Mouse (Mus musculus): ENCODE results near the gene Tspan12. TPM values are rescaled to one million over a fixed set of nuclear protein-coding genes. Genes with fewer than 3 reads are reported as not detected.

Tspan12 gene
- total RNA-seq, 1 experiment = 2.5 TPM

DNA sequence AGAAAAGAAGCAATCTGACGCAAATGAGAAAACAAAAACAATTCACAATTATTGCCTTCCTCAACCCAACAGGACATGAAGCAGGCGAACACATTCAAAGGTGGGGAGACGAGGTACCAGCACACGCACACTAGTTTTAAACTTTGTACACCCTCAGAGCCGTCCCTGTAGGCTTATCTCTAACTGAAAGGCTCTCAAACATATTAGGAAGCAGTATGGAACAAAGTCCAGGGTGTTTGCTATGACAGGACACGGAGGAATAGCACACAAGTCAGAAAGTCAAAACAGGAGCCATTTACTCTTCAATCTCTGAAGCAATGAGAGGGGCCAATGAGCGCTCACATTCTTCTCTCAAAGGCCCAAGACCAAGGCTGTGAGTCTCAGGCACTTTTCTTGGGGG lies 24.3 kb downstream of the Tspan12 start:
- Histone ChIP-seq H3K9me3 (ENCODE audit: control insufficient read depth, insufficient read depth, low read depth, low read length) (no peaks in the 10 kb centered on the region), H3K36me3 (ENCODE audit: control insufficient read depth, insufficient read depth, low read length, poor library complexity, severe bottlenecking) (no peaks in the 10 kb centered on the region), H3K9ac (ENCODE audit: insufficient read depth, low read depth, low read length, poor library complexity, severe bottlenecking) (no peak overlapping the region), H3K4me3 (ENCODE audit: insufficient read depth in 1 of 2, low read depth in 1 of 2, low read length in 2 of 2, poor library complexity in 1 of 2, severe bottlenecking in 1 of 2) (no peak overlapping the region), H3K27ac (ENCODE audit: insufficient read depth, low read depth, low read length, poor library complexity, severe bottlenecking) (no peak overlapping the region), H3K4me1 (ENCODE audit: control insufficient read depth in 2 of 2, insufficient read depth in 2 of 2, low read length in 2 of 2, poor library complexity in 1 of 2) (no peaks in the 10 kb centered on the region)
- TF ChIP-seq MAFK (IDR thresholded peaks at IDR 0.05; ENCODE audit: insufficient read depth, low read depth, low read length) = no peak
- TF ChIP-seq CHD2 (IDR thresholded peaks at IDR 0.05; ENCODE audit: low read depth, low read length) = no peak
- no peak for TF ChIP-seq HCFC1 (IDR thresholded peaks at IDR 0.05; ENCODE audit: borderline replicate concordance, insufficient read depth, low read length)
- TF ChIP-seq ZNF384 (IDR thresholded peaks at IDR 0.05; ENCODE audit: low read depth, low read length) = no peak
- no peak for TF ChIP-seq ZC3H11A (IDR thresholded peaks at IDR 0.05; ENCODE audit: borderline replicate concordance, low read depth, low read length)
- in situ Hi-C loops (cut with MboI; ENCODE audit: low sequenced_read_pairs in 2 of 2, unreplicated experiment in 2 of 2) = no loop called here
- DNase-seq (ENCODE audit: low read depth, low spot score) = no peak

DNA sequence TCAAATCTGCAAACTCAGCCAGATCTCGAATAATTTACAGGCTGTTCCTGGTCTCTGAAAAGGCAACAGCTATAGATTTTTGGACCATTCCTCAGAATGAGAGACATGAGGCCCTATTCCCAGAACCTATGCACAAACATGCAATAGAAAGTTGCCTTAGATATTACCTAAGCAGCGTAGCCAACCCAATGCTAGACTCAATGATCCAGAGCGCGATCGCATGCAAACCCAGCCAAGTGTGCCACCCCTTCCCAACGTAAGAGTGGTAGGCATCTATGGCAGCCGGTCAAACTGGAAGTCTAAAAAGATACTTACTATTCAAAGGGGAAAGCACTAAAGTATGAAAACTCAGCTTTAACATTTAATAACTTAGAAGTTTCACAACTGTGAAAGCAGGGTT lies 28.6 kb downstream of the Tspan12 start:
- no peaks in the 10 kb centered on the region for H3K36me3 ChIP-seq (ENCODE audit: control insufficient read depth, insufficient read depth, low read length, poor library complexity, severe bottlenecking)
- in situ Hi-C loops (cut with MboI; ENCODE audit: low sequenced_read_pairs in 2 of 2, unreplicated experiment in 2 of 2) = no loop called here
- H3K9ac ChIP-seq (ENCODE audit: insufficient read depth, low read depth, low read length, poor library complexity, severe bottlenecking) = no peak overlapping the region
- no peaks in the 10 kb centered on the region for H3K9me3 ChIP-seq (ENCODE audit: control insufficient read depth, insufficient read depth, low read depth, low read length)
- no peak overlapping the region for H3K27ac ChIP-seq (ENCODE audit: insufficient read depth, low read depth, low read length, poor library complexity, severe bottlenecking)
- TF ChIP-seq MAFK (IDR thresholded peaks at IDR 0.05; ENCODE audit: insufficient read depth, low read depth, low read length) = no peak
- no peak for TF ChIP-seq ZNF384 (IDR thresholded peaks at IDR 0.05; ENCODE audit: low read depth, low read length)
- TF ChIP-seq ZC3H11A (IDR thresholded peaks at IDR 0.05; ENCODE audit: borderline replicate concordance, low read depth, low read length) = no peak
- no peak for TF ChIP-seq CHD2 (IDR thresholded peaks at IDR 0.05; ENCODE audit: low read depth, low read length)
- no peak for TF ChIP-seq HCFC1 (IDR thresholded peaks at IDR 0.05; ENCODE audit: borderline replicate concordance, insufficient read depth, low read length)
- no peak overlapping the region for H3K4me3 ChIP-seq (ENCODE audit: insufficient read depth in 1 of 2, low read depth in 1 of 2, low read length in 2 of 2, poor library complexity in 1 of 2, severe bottlenecking in 1 of 2)
- no peak for DNase-seq (ENCODE audit: low read depth, low spot score)
- no peaks in the 10 kb centered on the region for H3K4me1 ChIP-seq (ENCODE audit: control insufficient read depth in 2 of 2, insufficient read depth in 2 of 2, low read length in 2 of 2, poor library complexity in 1 of 2)

DNA sequence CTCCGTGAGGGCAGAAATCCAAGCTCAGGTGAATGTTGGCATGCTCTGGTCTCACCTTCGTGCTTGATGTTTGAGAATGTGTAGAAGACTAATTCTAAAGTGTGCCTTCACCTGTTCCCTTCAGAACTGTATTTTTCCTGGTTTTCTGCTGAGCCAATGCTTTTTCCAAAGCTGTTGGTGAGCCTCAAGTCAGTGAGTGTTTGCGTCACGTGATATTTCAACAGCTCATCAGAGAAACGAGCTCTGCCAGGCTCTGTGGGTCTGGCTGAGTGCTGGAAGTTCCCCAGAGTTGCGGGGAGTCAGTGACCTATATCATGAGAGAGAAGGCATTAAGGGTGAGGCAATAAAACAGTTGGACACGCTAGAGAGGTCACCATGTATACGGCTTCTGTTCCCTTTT lies 29.0 kb downstream of the Tspan12 start:
- in situ Hi-C loops (cut with MboI; ENCODE audit: low sequenced_read_pairs in 2 of 2, unreplicated experiment in 2 of 2) = no loop called here
- H3K4me3 ChIP-seq (ENCODE audit: insufficient read depth in 1 of 2, low read depth in 1 of 2, low read length in 2 of 2, poor library complexity in 1 of 2, severe bottlenecking in 1 of 2) = no peak overlapping the region
- H3K27ac ChIP-seq (ENCODE audit: insufficient read depth, low read depth, low read length, poor library complexity, severe bottlenecking) = no peak overlapping the region
- H3K4me1 ChIP-seq (ENCODE audit: control insufficient read depth in 2 of 2, insufficient read depth in 2 of 2, low read length in 2 of 2, poor library complexity in 1 of 2) = no peaks in the 10 kb centered on the region
- H3K9ac ChIP-seq (ENCODE audit: insufficient read depth, low read depth, low read length, poor library complexity, severe bottlenecking) = no peak overlapping the region
- DNase-seq (ENCODE audit: low read depth, low spot score) = no peak
- H3K9me3 ChIP-seq (ENCODE audit: control insufficient read depth, insufficient read depth, low read depth, low read length) = no peaks in the 10 kb centered on the region
- TF ChIP-seq ZNF384 (IDR thresholded peaks at IDR 0.05; ENCODE audit: low read depth, low read length) (no peak), HCFC1 (IDR thresholded peaks at IDR 0.05; ENCODE audit: borderline replicate concordance, insufficient read depth, low read length) (no peak), ZC3H11A (IDR thresholded peaks at IDR 0.05; ENCODE audit: borderline replicate concordance, low read depth, low read length) (no peak)
- H3K36me3 ChIP-seq (ENCODE audit: control insufficient read depth, insufficient read depth, low read length, poor library complexity, severe bottlenecking) = no peaks in the 10 kb centered on the region

DNA sequence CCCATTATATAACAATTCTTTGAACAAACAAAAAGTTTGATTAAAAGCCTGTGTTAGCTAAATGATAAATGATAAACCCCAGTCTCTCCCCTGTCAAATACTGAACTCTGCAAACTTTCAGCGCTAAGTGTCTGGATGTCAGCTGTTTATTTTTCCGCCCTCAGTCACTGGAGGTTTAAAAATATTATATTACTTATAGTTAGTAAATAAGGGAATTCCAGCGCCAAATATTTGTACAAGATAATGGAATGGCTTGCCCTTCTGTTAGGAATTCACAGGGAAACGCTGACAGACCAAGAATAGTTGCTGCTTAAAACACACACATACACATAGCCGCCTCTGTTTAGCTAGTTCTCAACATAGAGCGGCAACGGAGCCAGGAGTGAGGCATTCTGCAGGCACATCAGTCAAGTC lies 29.6 kb downstream of the Tspan12 start:
- in situ Hi-C loops (cut with MboI; ENCODE audit: low sequenced_read_pairs in 2 of 2, unreplicated experiment in 2 of 2) = no loop called here
- H3K4me3 ChIP-seq (ENCODE audit: insufficient read depth in 1 of 2, low read depth in 1 of 2, low read length in 2 of 2, poor library complexity in 1 of 2, severe bottlenecking in 1 of 2) = no peak overlapping the region
- no peak for TF ChIP-seq CHD2 (IDR thresholded peaks at IDR 0.05; ENCODE audit: low read depth, low read length)
- no peak for TF ChIP-seq ZC3H11A (IDR thresholded peaks at IDR 0.05; ENCODE audit: borderline replicate concordance, low read depth, low read length)
- no peak for TF ChIP-seq HCFC1 (IDR thresholded peaks at IDR 0.05; ENCODE audit: borderline replicate concordance, insufficient read depth, low read length)
- no peak for TF ChIP-seq ZNF384 (IDR thresholded peaks at IDR 0.05; ENCODE audit: low read depth, low read length)
- no peak for TF ChIP-seq MAFK (IDR thresholded peaks at IDR 0.05; ENCODE audit: insufficient read depth, low read depth, low read length)
- no peaks in the 10 kb centered on the region for H3K4me1 ChIP-seq (ENCODE audit: control insufficient read depth in 2 of 2, insufficient read depth in 2 of 2, low read length in 2 of 2, poor library complexity in 1 of 2)
- no peak overlapping the region for H3K27ac ChIP-seq (ENCODE audit: insufficient read depth, low read depth, low read length, poor library complexity, severe bottlenecking)
- H3K36me3 ChIP-seq (ENCODE audit: control insufficient read depth, insufficient read depth, low read length, poor library complexity, severe bottlenecking) = no peaks in the 10 kb centered on the region
- no peak overlapping the region for H3K9ac ChIP-seq (ENCODE audit: insufficient read depth, low read depth, low read length, poor library complexity, severe bottlenecking)
- DNase-seq (ENCODE audit: low read depth, low spot score) = no peak
- no peaks in the 10 kb centered on the region for H3K9me3 ChIP-seq (ENCODE audit: control insufficient read depth, insufficient read depth, low read depth, low read length)
